Mouse (Mus musculus) MEL (cell line): ENCODE results near the gene Cog7. TPM values are rescaled to one million over a fixed set of nuclear protein-coding genes. Genes with fewer than 3 reads are reported as not detected.

ENCODE experiments used
- DNase-seq: peaks from one replicate; pipeline ENCODE4 v3.0.0; 2011; ENCODE audit warnings: low read depth, low spot score
- H3K27ac ChIP-seq: 2 replicates; pipeline ENCODE4 v1.5.1; 2012; ENCODE audit warnings: low read depth, mild to moderate bottlenecking, control low read depth, low read length, moderate library complexity; ENCODE audit not compliant: control insufficient read depth
- H3K27me3 ChIP-seq, 2 experiments: fragments of 150-350 bp in 1 of 2; sonication (generic) in 1 of 2; 2 replicates each; pipeline ENCODE4 v1.6.1; 2012; ENCODE audit warnings: low read length in 2 of 2, mild to moderate bottlenecking in 2 of 2, improper control_type of control experiment in 1 of 2, moderate library complexity in 1 of 2; ENCODE audit not compliant: insufficient read depth in 2 of 2, control insufficient read depth in 1 of 2
- H3K36me3 ChIP-seq, 2 experiments: 2 replicates each; pipeline ENCODE4 v1.6.1; 2012 to 2014; ENCODE audit warnings: low read length in 2 of 2, improper control_type of control experiment in 1 of 2, inconsistent platforms in 1 of 2, mild to moderate bottlenecking in 1 of 2; ENCODE audit not compliant: insufficient read depth in 2 of 2, control insufficient read depth in 1 of 2
- H3K4me1 ChIP-seq, 2 experiments: fragments of 150-350 bp in 1 of 2; sonication (generic) in 1 of 2; 2 replicates each; pipeline ENCODE4 v1.6.1; 2012; ENCODE audit warnings: low read length in 2 of 2, improper control_type of control experiment in 1 of 2, mild to moderate bottlenecking in 1 of 2; ENCODE audit not compliant: insufficient read depth in 2 of 2, control insufficient read depth in 1 of 2
- H3K4me3 ChIP-seq, 2 experiments: fragments of 150-350 bp in 1 of 2; sonication (generic) in 1 of 2; 2 replicates each; pipeline ENCODE4 v1.5.1; 2012; ENCODE audit warnings: low read depth in 2 of 2, low read length in 2 of 2, mild to moderate bottlenecking in 2 of 2, moderate library complexity in 2 of 2, control low read depth in 1 of 2, improper control_type of control experiment in 1 of 2; ENCODE audit not compliant: control insufficient read depth in 1 of 2, insufficient read depth in 1 of 2
- H3K79me2 ChIP-seq: 2 replicates; pipeline ENCODE4 v1.6.1; 2012; ENCODE audit warnings: mild to moderate bottlenecking, low read length, moderate library complexity; ENCODE audit not compliant: control insufficient read depth, poor library complexity, insufficient read depth
- H3K9ac ChIP-seq: 2 replicates; pipeline ENCODE4 v1.6.1; 2012; ENCODE audit warnings: low read depth, mild to moderate bottlenecking, control low read depth, low read length, moderate library complexity; ENCODE audit not compliant: control insufficient read depth, poor library complexity, severe bottlenecking
- H3K9me3 ChIP-seq: fragments of 150-350 bp; sonication (generic); replicated peaks from 2 replicates; pipeline ENCODE4 v1.6.1; 2012; ENCODE audit warnings: mild to moderate bottlenecking, low read length, improper control_type of control experiment, moderate library complexity; ENCODE audit not compliant: insufficient read depth
- BHLHE40 ChIP-seq: IDR thresholded peaks from 2 replicates; pipeline ENCODE4 v1.6.1; 2012; ENCODE audit warnings: low read depth, mild to moderate bottlenecking, inconsistent platforms, low read length, improper control_type of control experiment, borderline replicate concordance
- CTCF ChIP-seq, 3 experiments: IDR thresholded peaks in 2 of 3; conservative IDR thresholded peaks in 1 of 3; 2 replicates each; pipeline ENCODE4 v1.5.1; 2011 to 2012; ENCODE audit warnings: low read length in 3 of 3, low read depth in 2 of 3, mild to moderate bottlenecking in 2 of 3, improper control_type of control experiment in 1 of 3, inconsistent platforms in 1 of 3, mixed read lengths in 1 of 3, moderate library complexity in 1 of 3; ENCODE audit not compliant: control insufficient read depth in 1 of 3, insufficient read depth in 1 of 3, poor library complexity in 1 of 3, severe bottlenecking in 1 of 3
- GABPA ChIP-seq: IDR thresholded peaks from 2 replicates; pipeline ENCODE4 v1.6.1; 2012; ENCODE audit warnings: low read depth, mild to moderate bottlenecking, inconsistent platforms, low read length, improper control_type of control experiment, moderate library complexity
- GATA1 ChIP-seq: IDR thresholded peaks from 2 replicates; pipeline ENCODE4 v1.6.1; 2011; ENCODE audit warnings: low read depth, low read length, improper control_type of control experiment
- HCFC1 ChIP-seq: IDR thresholded peaks from 2 replicates; pipeline ENCODE4 v1.6.1; 2012; ENCODE audit warnings: low read depth, mild to moderate bottlenecking, inconsistent platforms, low read length, improper control_type of control experiment, moderate library complexity
- KAT2A ChIP-seq: conservative IDR thresholded peaks from 2 replicates; pipeline ENCODE4 v1.6.1; 2012; ENCODE audit warnings: low read depth, low read length, improper control_type of control experiment, inconsistent platforms
- MAFK ChIP-seq: IDR thresholded peaks from 2 replicates; pipeline ENCODE4 v1.6.1; 2011; ENCODE audit warnings: low read depth, mild to moderate bottlenecking, low read length, improper control_type of control experiment, borderline replicate concordance
- MAX ChIP-seq: IDR thresholded peaks from 2 replicates; pipeline ENCODE4 v1.6.1; 2011; ENCODE audit warnings: low read length, improper control_type of control experiment
- MXI1 ChIP-seq: IDR thresholded peaks from 2 replicates; pipeline ENCODE4 v1.6.1; 2011; ENCODE audit warnings: mild to moderate bottlenecking, low read depth, low read length, improper control_type of control experiment
- NELFE ChIP-seq: IDR thresholded peaks from 2 replicates; pipeline ENCODE4 v1.6.1; 2011; ENCODE audit warnings: low read depth, low read length, improper control_type of control experiment
- NRF1 ChIP-seq: IDR thresholded peaks from 2 replicates; pipeline ENCODE4 v1.6.1; 2014; ENCODE audit warnings: low read depth, mild to moderate bottlenecking, inconsistent platforms, low read length, improper control_type of control experiment, moderate library complexity; ENCODE audit not compliant: poor library complexity, insufficient read depth, severe bottlenecking
- POLR2A ChIP-seq, 2 experiments: IDR thresholded peaks; 2 replicates each; pipeline ENCODE4 v1.6.1; 2011 to 2012; ENCODE audit warnings: low read length in 2 of 2, mild to moderate bottlenecking in 2 of 2, control low read depth in 1 of 2, improper control_type of control experiment in 1 of 2, low read depth in 1 of 2, moderate library complexity in 1 of 2; ENCODE audit not compliant: control insufficient read depth in 1 of 2, insufficient read depth in 1 of 2, poor library complexity in 1 of 2
- TAL1 ChIP-seq: IDR thresholded peaks from 2 replicates; pipeline ENCODE4 v1.6.1; 2012; ENCODE audit warnings: mild to moderate bottlenecking, inconsistent platforms, low read length, moderate library complexity, mixed read lengths
- TBP ChIP-seq: IDR thresholded peaks from 2 replicates; pipeline ENCODE4 v1.8.0; 2011; ENCODE audit warnings: low read depth, low read length, improper control_type of control experiment
- UBTF ChIP-seq: IDR thresholded peaks from 2 replicates; pipeline ENCODE4 v1.6.1; 2012; ENCODE audit warnings: low read depth, mild to moderate bottlenecking, inconsistent platforms, low read length, improper control_type of control experiment, moderate library complexity, borderline replicate concordance; ENCODE audit not compliant: insufficient read depth
- USF1 ChIP-seq: IDR thresholded peaks from 2 replicates; pipeline ENCODE4 v1.6.1; 2014; ENCODE audit warnings: low read depth, mild to moderate bottlenecking, inconsistent platforms, low read length, improper control_type of control experiment, moderate library complexity
- ZKSCAN1 ChIP-seq: IDR thresholded peaks from 2 replicates; pipeline ENCODE4 v1.6.1; 2012; ENCODE audit warnings: low read depth, mild to moderate bottlenecking, inconsistent platforms, low read length, improper control_type of control experiment, moderate library complexity
- ZMIZ1 ChIP-seq: IDR thresholded peaks from 2 replicates; pipeline ENCODE4 v1.6.1; 2012; ENCODE audit warnings: low read depth, mild to moderate bottlenecking, inconsistent platforms, low read length, improper control_type of control experiment, moderate library complexity
- polyA plus RNA-seq, 2 experiments: library from polyadenylated mRNA; stranded (reverse) in 1 of 2; unstranded in 1 of 2; fragments of >175 nt in 1 of 2; fragments of >200 nt in 1 of 2; gene quantifications; 2 replicates each; pipeline versions ENCODE4 v1.2.1 to v1.2.4; 2012; ENCODE audit warnings: low replicate concordance in 2 of 2, low read depth in 1 of 2; ENCODE audit not compliant: insufficient read length in 2 of 2, insufficient read depth in 1 of 2, missing spikeins in 1 of 2
- total RNA-seq: library from RNA; depleted of rRNA; stranded (reverse); fragments of 300-350 nt; gene quantifications from 2 replicates; pipeline ENCODE4 v1.2.3, GENCODE M21; 2012

The Cog7 gene
- total and polyA plus RNA-seq, 3 experiments = 17.1 to 21.2 TPM; not detected in 1

- DNase-seq = no peak
- H3K27me3 ChIP-seq = peaks cover 0 to 2% of the 10 kb centered on the region in 2 experiments; a peak in 1 of 4 replicates
- no peaks in the 10 kb centered on the region for H3K79me2 ChIP-seq
Observed at GRCm38 (mm10) chr7:121899311-121899710, 82.2 kb downstream of the Cog7 start.

GRCm38 (mm10) chr7:121896689-121897088, 84.8 kb downstream of the Cog7 start:
- DNase-seq = no peak
- Histone ChIP-seq H3K27ac (no peak overlapping the region), H3K36me3 (no peaks in the 10 kb centered on the region), H3K4me3 (no peak overlapping the region), H3K27me3 (peaks cover 0 to 2% of the 10 kb centered on the region in 2 experiments; a peak in 1 of 4 replicates), H3K9me3 (no peaks in the 10 kb centered on the region), H3K79me2 (no peaks in the 10 kb centered on the region), H3K9ac (no peak overlapping the region), H3K4me1 (no peaks in the 10 kb centered on the region)
- no peak for TF ChIP-seq KAT2A
- TF ChIP-seq ZMIZ1 = no peak
- no peak for TF ChIP-seq TBP
- TF ChIP-seq POLR2A (IDR thresholded peaks at IDR 0.05; ENCODE audit: control insufficient read depth in 1 of 2, insufficient read depth in 1 of 2, low read depth in 1 of 2, low read length in 2 of 2, poor library complexity in 1 of 2) = no peak
- no peak for TF ChIP-seq NRF1
- TF ChIP-seq MXI1 = no peak
- TF ChIP-seq ZKSCAN1 = no peak
- TF ChIP-seq BHLHE40 = no peak
- TF ChIP-seq GATA1 = no peak
- TF ChIP-seq MAX = no peak
- TF ChIP-seq HCFC1 = no peak
- TF ChIP-seq UBTF = no peak
- no peak for TF ChIP-seq TAL1
- no peak for TF ChIP-seq GABPA
- TF ChIP-seq NELFE = no peak
- no peak for TF ChIP-seq MAFK
- TF ChIP-seq USF1 = no peak

More at GRCm38 (mm10) chr7:121899311-121899710, 82.2 kb downstream of the Cog7 start:
- Histone ChIP-seq H3K4me1 (no peaks in the 10 kb centered on the region), H3K36me3 (no peaks in the 10 kb centered on the region), H3K27ac (no peak overlapping the region), H3K9ac (no peak overlapping the region), H3K4me3 (no peak overlapping the region), H3K9me3 (no peaks in the 10 kb centered on the region)
- TF ChIP-seq KAT2A (no peak), HCFC1 (no peak), CTCF (IDR thresholded peaks at IDR 0.05 in 2 of 3, conservative IDR thresholded peaks at IDR 0.05 in 1 of 3; ENCODE audit: control insufficient read depth in 1 of 3, insufficient read depth in 1 of 3, low read depth in 2 of 3, low read length in 3 of 3, poor library complexity in 1 of 3, severe bottlenecking in 1 of 3) (peak; percentile 22 to 38 (median 30); a peak in 5 of 6 replicates)
